Mouse (Mus musculus) kidney, postnatal 36 days (tissue): Measurements from ENCODE around the gene Tectb.
"Not testable (repeated sequence)": the region's sequence is repeated elsewhere in the genome, so short reads cannot be mapped to it uniquely, and the experiment has no call there.

Experiments used
- DNase-seq, 2 experiments: peaks; one replicate each; pipeline ENCODE4 v3.0.0; 2021 to 2022; ENCODE audit warnings: mixed read lengths in 2 of 2

Tectb gene

GRCm38 (mm10) chr19:55180433-55180832 is at the start of gene Tectb:
Gene Tectb (plus strand): TSS chr19:55180733.
- DNase-seq = no peak

DNA sequence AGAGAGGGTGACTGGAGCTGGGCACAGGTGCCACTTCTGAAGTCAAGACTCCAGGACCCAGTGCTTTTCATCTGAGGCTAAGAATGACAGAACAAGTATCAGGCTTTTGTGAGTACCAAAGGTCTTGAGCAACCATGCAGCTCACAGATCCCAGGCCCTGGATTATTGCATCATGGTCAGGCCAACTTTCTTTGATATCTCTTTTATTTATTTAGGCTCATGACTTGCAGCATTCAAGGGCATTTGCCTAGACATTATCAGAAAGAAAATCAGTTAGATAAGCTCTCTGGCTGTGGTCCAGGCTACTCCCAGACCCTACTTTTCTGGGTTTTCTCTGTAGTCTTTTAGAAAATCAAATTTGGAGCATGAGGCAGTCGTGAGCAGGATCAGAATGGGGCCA is 48.8 kb upstream of the Tectb start:
- DNase-seq = no peak

GRCm38 (mm10) chr19:55132476-55132875 is 48.1 kb upstream of the Tectb start:
- DNase-seq = no peak

GRCm38 (mm10) chr19:55134521-55134920 is 46.0 kb upstream of the Tectb start:
- DNase-seq = peak in 1 of 2 experiments; percentile 38

GRCm38 (mm10) chr19:55135918-55136317 is 44.6 kb upstream of the Tectb start:
- peak; percentile 59 to 69 for DNase-seq

- DNase-seq = peak; percentile 70 to 71
These were observed 43.7 kb upstream of the Tectb start for GRCm38 (mm10) chr19:55136693-55137427.

DNA sequence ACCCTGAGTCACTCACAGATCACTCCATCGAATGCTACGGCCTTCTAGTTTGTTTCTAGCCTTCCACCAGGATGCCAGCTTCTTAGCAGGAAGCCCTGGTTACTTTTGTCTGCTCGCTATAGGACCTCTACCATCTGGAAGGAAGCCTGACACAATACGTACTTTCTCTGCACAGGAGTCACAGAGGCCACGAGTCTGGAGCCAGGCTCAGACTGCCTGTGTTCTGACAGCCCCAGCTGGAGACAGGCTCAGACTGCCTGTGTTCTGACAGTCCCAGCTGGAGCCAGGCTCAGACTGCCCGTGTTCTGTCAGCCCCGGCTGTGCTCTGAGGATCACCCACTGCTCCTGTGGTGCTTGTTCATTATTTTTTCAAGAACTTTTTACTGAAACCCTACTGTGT is 42.6 kb upstream of the Tectb start:
- DNase-seq = peak in 1 of 2 experiments; percentile 24

DNA sequence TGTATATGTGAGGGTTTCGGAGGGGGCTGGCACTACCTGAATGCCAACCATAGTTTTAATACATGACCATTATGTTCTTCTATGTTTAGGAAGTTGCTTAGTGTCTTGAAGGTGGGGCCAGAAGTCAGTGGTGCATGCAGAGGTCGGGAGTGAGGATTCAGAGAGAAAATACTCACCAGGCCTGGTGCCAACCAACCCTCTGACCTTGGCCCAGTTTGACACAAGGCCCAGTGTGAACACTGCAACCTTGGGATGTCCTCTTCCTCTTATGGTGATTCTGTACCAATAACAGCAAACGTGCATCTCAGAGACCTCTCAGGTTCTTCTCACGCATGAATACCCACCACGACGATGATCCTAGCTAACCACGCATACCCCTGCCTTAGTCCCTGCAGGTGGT is 42.0 kb upstream of the Tectb start:
- peak; percentile 77 to 83 for DNase-seq

DNA sequence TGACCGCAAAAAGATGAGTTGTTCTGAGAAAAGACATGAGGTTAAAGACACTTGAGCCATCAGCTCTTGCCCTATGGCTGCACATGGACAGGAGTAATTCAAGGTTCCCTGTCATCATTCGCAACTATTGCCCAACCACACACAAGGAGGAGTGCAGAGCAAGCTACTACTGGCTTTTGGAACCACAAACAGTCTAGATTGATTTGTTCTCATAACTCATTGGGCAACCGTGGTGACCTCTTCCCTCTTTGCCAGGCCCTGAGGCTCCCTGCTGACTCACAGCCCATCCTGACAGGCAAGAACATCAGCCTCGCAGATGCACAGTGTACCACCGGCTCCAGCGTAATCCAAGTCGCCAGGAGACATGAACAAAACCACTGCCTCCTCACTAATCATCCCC is 41.2 kb upstream of the Tectb start:
- no peak for DNase-seq

- DNase-seq = no peak
These were observed 36.9 kb upstream of the Tectb start for GRCm38 (mm10) chr19:55143391-55144300.

DNA sequence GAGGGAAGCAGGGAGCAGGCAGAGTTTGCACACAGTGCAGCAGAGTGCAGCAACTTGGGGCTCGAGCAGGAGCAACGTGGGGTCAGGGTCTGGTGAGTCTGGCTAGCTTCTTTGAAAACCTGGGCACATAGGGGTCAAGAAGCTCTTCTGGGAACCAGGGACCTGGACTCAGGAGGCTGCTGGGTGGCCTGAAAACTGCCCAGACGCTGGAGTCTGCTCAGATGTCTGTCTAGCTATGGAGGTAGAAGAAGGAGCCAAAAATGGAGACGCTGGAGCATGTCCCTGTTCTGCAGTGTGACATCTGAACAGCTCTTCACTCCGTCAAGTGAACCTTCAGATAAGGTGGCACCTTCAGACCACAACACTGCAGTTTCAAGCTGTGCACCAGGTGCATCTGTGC is 35.8 kb upstream of the Tectb start:
- no peak for DNase-seq

DNA sequence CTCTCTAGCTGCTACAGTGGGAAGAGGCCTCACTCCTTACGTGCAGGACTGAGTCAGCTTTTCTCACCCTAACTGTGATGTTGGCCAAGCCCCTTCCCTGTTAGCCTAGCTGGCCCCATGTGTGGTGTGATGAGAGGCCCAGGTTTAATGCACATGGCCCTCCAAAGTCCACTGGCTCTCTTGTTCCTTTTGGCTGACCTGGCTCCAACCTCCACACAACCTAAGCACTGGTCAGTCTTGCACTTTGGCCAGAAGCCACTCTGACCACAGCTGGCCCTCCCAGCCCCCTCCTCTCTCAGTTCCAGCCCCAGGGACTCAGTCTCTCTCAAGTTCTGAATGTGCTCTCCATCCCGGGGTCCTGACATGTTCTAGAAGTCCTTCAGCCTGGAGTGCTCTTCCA is 35.4 kb upstream of the Tectb start:
- DNase-seq = peak; percentile 73 to 79

- no peak for DNase-seq
These were observed 33.0 kb upstream of the Tectb start for GRCm38 (mm10) chr19:55147568-55147967.

DNA sequence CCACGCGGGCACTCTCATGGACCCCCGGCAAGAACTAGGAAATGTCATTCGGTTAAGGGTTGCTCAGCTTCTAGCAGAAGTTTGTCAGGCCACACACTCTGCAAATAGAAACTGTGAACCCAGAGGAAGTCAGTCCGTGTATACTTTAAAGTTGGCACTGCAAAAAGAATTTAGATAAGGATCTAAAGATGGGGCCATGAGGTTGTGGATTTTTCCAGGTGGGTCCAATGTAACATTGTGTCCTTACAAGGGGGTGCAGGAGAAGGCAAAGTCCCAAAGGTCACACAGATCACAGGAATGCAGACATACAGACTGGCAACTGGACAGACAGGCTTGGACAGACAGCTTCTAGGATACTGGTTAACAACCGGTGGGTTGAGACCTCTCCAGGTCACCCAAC is 32.4 kb upstream of the Tectb start:
- DNase-seq = no peak

GRCm38 (mm10) chr19:55149646-55150045 is 30.9 kb upstream of the Tectb start:
- no peak for DNase-seq

DNA sequence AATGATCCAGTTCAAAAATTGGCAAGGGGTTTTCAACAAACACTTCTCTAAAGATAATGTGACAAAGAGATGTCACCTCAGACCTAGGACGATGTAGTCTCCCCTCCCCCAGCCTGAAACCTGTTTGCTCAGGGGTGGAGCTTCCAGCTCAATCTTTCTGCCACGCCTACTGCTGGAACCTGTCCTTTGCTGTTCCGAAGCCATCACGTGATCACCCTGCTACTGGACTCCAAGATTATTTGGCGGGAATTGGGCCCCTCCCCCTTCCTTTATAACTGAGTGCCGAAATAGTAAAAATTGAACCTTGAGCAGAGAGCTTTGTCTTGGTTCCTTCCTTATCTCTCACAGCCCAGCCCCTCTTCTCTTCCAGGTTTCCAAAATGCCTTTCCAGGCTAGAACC is 28.3 kb upstream of the Tectb start:
- not testable (repeated sequence) for DNase-seq

GRCm38 (mm10) chr19:55152983-55153382 is 27.6 kb upstream of the Tectb start:
- no peak for DNase-seq

GRCm38 (mm10) chr19:55157029-55157428 is 23.5 kb upstream of the Tectb start:
- no peak for DNase-seq

- no peak for DNase-seq
These were observed 21.9 kb upstream of the Tectb start for GRCm38 (mm10) chr19:55158606-55159005.

DNA sequence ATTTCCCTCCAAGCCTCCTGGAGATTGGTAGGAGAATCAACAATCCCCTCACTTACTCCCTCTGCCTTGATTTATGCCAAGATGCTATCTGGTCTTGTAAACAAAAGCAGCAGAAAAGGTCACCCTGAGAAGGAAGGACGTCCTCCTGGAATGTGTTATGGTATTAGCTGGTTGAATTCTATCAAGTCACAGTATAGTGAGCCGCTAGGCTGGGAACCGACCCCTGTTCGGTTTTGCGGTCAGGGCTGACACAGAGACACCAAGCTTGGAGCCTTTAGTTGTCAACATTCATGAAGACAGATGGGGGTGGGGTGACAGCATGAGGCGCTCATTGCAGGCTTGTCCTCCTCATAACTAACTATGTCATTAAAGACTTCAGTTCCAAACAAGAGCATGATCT is 20.7 kb upstream of the Tectb start:
- no peak for DNase-seq

DNA sequence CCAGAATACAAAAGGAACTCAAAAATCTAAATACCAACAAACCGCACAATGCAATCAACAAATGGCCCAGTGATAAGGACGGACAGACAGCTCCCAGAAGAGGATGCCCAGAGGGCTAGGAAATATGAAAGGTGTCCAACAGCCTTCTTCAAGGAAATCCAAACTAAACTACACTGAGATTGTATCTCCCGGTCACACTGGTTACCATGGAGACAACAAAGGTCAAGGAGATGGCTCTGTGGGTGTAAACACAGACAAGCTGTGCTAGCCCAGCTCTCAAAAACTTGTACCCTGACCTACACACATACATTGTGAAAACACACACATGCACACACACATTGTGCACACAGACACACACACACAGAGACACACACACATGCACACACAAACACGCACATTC is 18.3 kb upstream of the Tectb start:
- DNase-seq = no peak

DNA sequence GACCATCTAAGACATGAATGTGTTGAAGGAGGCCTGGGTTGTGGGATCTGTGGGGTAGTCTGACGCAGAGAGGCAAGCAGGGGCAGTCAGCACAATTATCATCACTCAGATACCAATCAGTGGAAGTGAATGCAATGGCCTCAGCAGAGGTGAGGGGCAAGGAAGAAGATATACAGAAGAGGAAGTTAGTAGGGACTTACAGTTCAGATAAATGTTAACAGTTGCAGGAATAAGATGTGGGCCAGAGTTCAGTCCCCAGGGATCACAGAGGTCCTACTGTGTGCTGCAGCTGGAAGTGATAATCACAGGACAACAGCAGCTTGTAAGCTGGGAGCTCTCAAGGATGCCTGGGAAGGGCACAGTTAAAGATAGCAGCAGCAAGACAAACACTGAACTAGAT is 16.4 kb upstream of the Tectb start:
- no peak for DNase-seq

- DNase-seq = no peak
These were observed 15.2 kb upstream of the Tectb start for GRCm38 (mm10) chr19:55165183-55165865.
